Mouse (Mus musculus): ENCODE data around the gene Mrpl49. TPM values are rescaled to one million over a fixed set of nuclear protein-coding genes. Genes with fewer than 3 reads are reported as not detected.
A peak's percentile ranks its signal among the peaks of the same experiment; 100 is the strongest.

Gene Mrpl49
- polyA plus RNA-seq, 1 experiment from 2014 or later = 98.6 TPM

- no peak overlapping the region for H3K27ac ChIP-seq (replicated peaks; ENCODE audit: low read depth, low read length)
- peaks cover 16% of the 10 kb centered on the region; the same call in 1 of the 2 replicates for H3K36me3 ChIP-seq (ENCODE audit: control insufficient read depth, insufficient read depth, low read length)
- ATAC-seq (ENCODE audit: insufficient number of reproducible peaks, low FRiP score, low TSS enrichment, low read depth) (no peak), DNase-seq (ENCODE audit: low spot score) (no peak)
- H3K4me1 ChIP-seq (ENCODE audit: control insufficient read depth, insufficient read depth, low read length) = peaks cover 14% of the 10 kb centered on the region; the same call in 1 of the 2 replicates
- H3K4me2 ChIP-seq (ENCODE audit: low read depth, severe bottlenecking) = no peak overlapping the region
- WGBS = 89% methylated on average over 31 of the region's 31 CpGs
- H3K4me3 ChIP-seq (ENCODE audit: low read depth, low read length) = no peak overlapping the region
- H3K27me3 ChIP-seq (ENCODE audit: control insufficient read depth, insufficient read depth, low read length) = no peaks in the 10 kb centered on the region
- H3K9ac ChIP-seq (ENCODE audit: low read length) = no peak overlapping the region
- no peaks in the 10 kb centered on the region for H3K9me3 ChIP-seq (ENCODE audit: control insufficient read depth, low read length)
Measured at GRCm38 (mm10) chr19:6070571-6071250, 13.1 kb upstream of the Mrpl49 start.

- Histone ChIP-seq H3K36me3 (ENCODE audit: control insufficient read depth, insufficient read depth, low read length) (peaks cover 14% of the 10 kb centered on the region; the same call in 1 of the 2 replicates), H3K4me1 (ENCODE audit: control insufficient read depth, insufficient read depth, low read length) (peaks cover 14% of the 10 kb centered on the region; the same call in 1 of the 2 replicates), H3K27ac (replicated peaks; ENCODE audit: low read depth, low read length) (no peak overlapping the region), H3K9ac (ENCODE audit: low read length) (no peak overlapping the region), H3K4me3 (ENCODE audit: low read depth, low read length) (no peak overlapping the region), H3K9me3 (ENCODE audit: control insufficient read depth, low read length) (no peaks in the 10 kb centered on the region), H3K4me2 (ENCODE audit: low read depth, severe bottlenecking) (no peak overlapping the region), H3K27me3 (ENCODE audit: control insufficient read depth, insufficient read depth, low read length) (no peaks in the 10 kb centered on the region)
- 92% methylated on average over 10 of the region's 10 CpGs for WGBS
- no peak for DNase-seq (ENCODE audit: low spot score)
- no peak for ATAC-seq (ENCODE audit: insufficient number of reproducible peaks, low FRiP score, low TSS enrichment, low read depth)
Measured at GRCm38 (mm10) chr19:6069851-6070250, 12.3 kb upstream of the Mrpl49 start.

GRCm38 (mm10) chr19:6068951-6069350, 11.4 kb upstream of the Mrpl49 start:
- no peak for DNase-seq (ENCODE audit: low spot score)
- Histone ChIP-seq H3K9me3 (ENCODE audit: control insufficient read depth, low read length) (no peaks in the 10 kb centered on the region), H3K9ac (ENCODE audit: low read length) (no peak overlapping the region), H3K4me3 (ENCODE audit: low read depth, low read length) (no peak overlapping the region), H3K4me2 (ENCODE audit: low read depth, severe bottlenecking) (no peak overlapping the region), H3K27ac (replicated peaks; ENCODE audit: low read depth, low read length) (no peak overlapping the region), H3K4me1 (ENCODE audit: control insufficient read depth, insufficient read depth, low read length) (peaks cover 14% of the 10 kb centered on the region; the same call in 1 of the 2 replicates), H3K27me3 (ENCODE audit: control insufficient read depth, insufficient read depth, low read length) (no peaks in the 10 kb centered on the region), H3K36me3 (ENCODE audit: control insufficient read depth, insufficient read depth, low read length) (peaks cover 12% of the 10 kb centered on the region; the same call in 1 of the 2 replicates)
- ATAC-seq (ENCODE audit: insufficient number of reproducible peaks, low FRiP score, low TSS enrichment, low read depth) = no peak
- WGBS = 88% methylated on average over 4 of the region's 4 CpGs

- H3K27ac ChIP-seq (replicated peaks; ENCODE audit: low read depth, low read length) = peak within 1 kb of the TSS; percentile 75; the same call in 1 of the 2 replicates
- H3K4me2 ChIP-seq (ENCODE audit: low read depth, severe bottlenecking) = peak within 1 kb of the TSS; percentile 96
- no peaks in the 10 kb centered on the region for H3K27me3 ChIP-seq (ENCODE audit: control insufficient read depth, insufficient read depth, low read length)
- H3K4me3 ChIP-seq (ENCODE audit: low read depth, low read length) = peak within 1 kb of the TSS; percentile 54
- DNase-seq (ENCODE audit: low spot score) (peak; percentile 90), ATAC-seq (ENCODE audit: insufficient number of reproducible peaks, low FRiP score, low TSS enrichment, low read depth) (peak; percentile 89)
- peaks cover 12% of the 10 kb centered on the region; the same call in 1 of the 2 replicates for H3K36me3 ChIP-seq (ENCODE audit: control insufficient read depth, insufficient read depth, low read length)
- peaks cover 14% of the 10 kb centered on the region; the same call in 1 of the 2 replicates for H3K4me1 ChIP-seq (ENCODE audit: control insufficient read depth, insufficient read depth, low read length)
- 10% methylated on average over 33 of the region's 33 CpGs for WGBS
- peak within 1 kb of the TSS; percentile 57 for H3K9ac ChIP-seq (ENCODE audit: low read length)
- H3K9me3 ChIP-seq (ENCODE audit: control insufficient read depth, low read length) = no peaks in the 10 kb centered on the region
Measured at GRCm38 (mm10) chr19:6067724-6068415, 10.3 kb upstream of the Mrpl49 start, which contains the start of gene Tm7sf2. Gene Tm7sf2 (minus strand): TSS chr19:6068373.

GRCm38 (mm10) chr19:6067011-6067723, 9.6 kb upstream of the Mrpl49 start:
- H3K9me3 ChIP-seq (ENCODE audit: control insufficient read depth, low read length) = no peaks in the 10 kb centered on the region
- peaks cover 12% of the 10 kb centered on the region; the same call in 1 of the 2 replicates for H3K36me3 ChIP-seq (ENCODE audit: control insufficient read depth, insufficient read depth, low read length)
- H3K4me2 ChIP-seq (ENCODE audit: low read depth, severe bottlenecking) = peak overlapping the region; percentile 96
- WGBS = 1% methylated on average over 30 of the region's 30 CpGs
- H3K4me1 ChIP-seq (ENCODE audit: control insufficient read depth, insufficient read depth, low read length) = peaks cover 21% of the 10 kb centered on the region
- H3K27ac ChIP-seq (replicated peaks; ENCODE audit: low read depth, low read length) = peak overlapping the region; percentile 75; the same call in 1 of the 2 replicates
- H3K4me3 ChIP-seq (ENCODE audit: low read depth, low read length) = peak overlapping the region; percentile 54
- H3K9ac ChIP-seq (ENCODE audit: low read length) = peak overlapping the region; percentile 57
- ATAC-seq (ENCODE audit: insufficient number of reproducible peaks, low FRiP score, low TSS enrichment, low read depth) (peak; percentile 58), DNase-seq (ENCODE audit: low spot score) (peak; percentile 92)
- no peaks in the 10 kb centered on the region for H3K27me3 ChIP-seq (ENCODE audit: control insufficient read depth, insufficient read depth, low read length)

GRCm38 (mm10) chr19:6066571-6066970, 9.0 kb upstream of the Mrpl49 start:
- H3K36me3 ChIP-seq (ENCODE audit: control insufficient read depth, insufficient read depth, low read length) = peaks cover 12% of the 10 kb centered on the region; the same call in 1 of the 2 replicates
- no peaks in the 10 kb centered on the region for H3K27me3 ChIP-seq (ENCODE audit: control insufficient read depth, insufficient read depth, low read length)
- H3K9me3 ChIP-seq (ENCODE audit: control insufficient read depth, low read length) = no peaks in the 10 kb centered on the region
- 33% methylated on average over 5 of the region's 5 CpGs for WGBS
- H3K9ac ChIP-seq (ENCODE audit: low read length) = peak overlapping the region; percentile 57
- H3K4me2 ChIP-seq (ENCODE audit: low read depth, severe bottlenecking) = peak overlapping the region; percentile 96
- peak overlapping the region; percentile 75; the same call in 1 of the 2 replicates for H3K27ac ChIP-seq (replicated peaks; ENCODE audit: low read depth, low read length)
- no peak for DNase-seq (ENCODE audit: low spot score)
- ATAC-seq (ENCODE audit: insufficient number of reproducible peaks, low FRiP score, low TSS enrichment, low read depth) = no peak
- peaks cover 25% of the 10 kb centered on the region for H3K4me1 ChIP-seq (ENCODE audit: control insufficient read depth, insufficient read depth, low read length)
- peak overlapping the region; percentile 54 for H3K4me3 ChIP-seq (ENCODE audit: low read depth, low read length)

GRCm38 (mm10) chr19:6063081-6063480, 5.5 kb upstream of the Mrpl49 start:
- no peak for DNase-seq (ENCODE audit: low spot score)
- H3K27me3 ChIP-seq (ENCODE audit: control insufficient read depth, insufficient read depth, low read length) = no peaks in the 10 kb centered on the region
- no peak for ATAC-seq (ENCODE audit: insufficient number of reproducible peaks, low FRiP score, low TSS enrichment, low read depth)
- peak overlapping the region; percentile 82; the same call in 1 of the 2 replicates for H3K4me3 ChIP-seq (ENCODE audit: low read depth, low read length)
- peaks cover 3% of the 10 kb centered on the region; the same call in 1 of the 2 replicates for H3K36me3 ChIP-seq (ENCODE audit: control insufficient read depth, insufficient read depth, low read length)
- H3K9ac ChIP-seq (ENCODE audit: low read length) = no peak overlapping the region
- H3K4me2 ChIP-seq (ENCODE audit: low read depth, severe bottlenecking) = peak overlapping the region; percentile 90; the same call in 1 of the 2 replicates
- peaks cover 23% of the 10 kb centered on the region for H3K4me1 ChIP-seq (ENCODE audit: control insufficient read depth, insufficient read depth, low read length)
- H3K9me3 ChIP-seq (ENCODE audit: control insufficient read depth, low read length) = no peaks in the 10 kb centered on the region
- no peak overlapping the region for H3K27ac ChIP-seq (replicated peaks; ENCODE audit: low read depth, low read length)
- WGBS = 94% methylated on average over 6 of the region's 6 CpGs

- Histone ChIP-seq H3K4me2 (ENCODE audit: low read depth, severe bottlenecking) (peak overlapping the region; percentile 90), H3K4me1 (ENCODE audit: control insufficient read depth, insufficient read depth, low read length) (peaks cover 19% of the 10 kb centered on the region), H3K27ac (replicated peaks; ENCODE audit: low read depth, low read length) (no peak overlapping the region), H3K4me3 (ENCODE audit: low read depth, low read length) (peak overlapping the region; percentile 82), H3K27me3 (ENCODE audit: control insufficient read depth, insufficient read depth, low read length) (no peaks in the 10 kb centered on the region), H3K9ac (ENCODE audit: low read length) (peak overlapping the region; percentile 90; the same call in 1 of the 2 replicates), H3K9me3 (ENCODE audit: control insufficient read depth, low read length) (no peaks in the 10 kb centered on the region), H3K36me3 (ENCODE audit: control insufficient read depth, insufficient read depth, low read length) (peaks cover 3% of the 10 kb centered on the region; the same call in 1 of the 2 replicates)
- 70% methylated on average over 5 of the region's 5 CpGs for WGBS
- ATAC-seq (ENCODE audit: insufficient number of reproducible peaks, low FRiP score, low TSS enrichment, low read depth) (no peak), DNase-seq (ENCODE audit: low spot score) (no peak)
Measured at GRCm38 (mm10) chr19:6062418-6062817, 4.8 kb upstream of the Mrpl49 start.

Measured in limb, embryonic 11.5 days (tissue).